Mouse (Mus musculus): ENCODE data around the gene Prr14l. TPM values are rescaled to one million over a fixed set of nuclear protein-coding genes. Genes with fewer than 3 reads are reported as not detected.
A peak's percentile ranks its signal among the peaks of the same experiment; 100 is the strongest.

Prr14l gene
- total and polyA plus RNA-seq, 2 experiments from 2014 or later = 8.4 to 20.2 TPM

GRCm38 (mm10) chr5:32740138-32740537 lies 113.9 kb downstream of the Prr14l start:
- TF ChIP-seq CTCF (IDR thresholded peaks at IDR 0.05; ENCODE audit: low read depth) = no peak
- Histone ChIP-seq H3K9ac (no peak overlapping the region), H3K27me3 (ENCODE audit: insufficient read depth, low read length) (no peaks in the 10 kb centered on the region), H3K36me3 (ENCODE audit: insufficient read depth) (peaks cover 14% of the 10 kb centered on the region), H3K27ac (ENCODE audit: low read depth, low read length) (peak overlapping the region; percentile 71; the same call in 1 of the 2 replicates), H3K4me1 (ENCODE audit: insufficient read depth) (0 out of 2 replicates have a peak, but pooled peaks cover 3% of the 10 kb centered on the region), H3K4me3 (ENCODE audit: low read depth, low read length) (no peak overlapping the region), H3K4me2 (ENCODE audit: low read depth) (no peak overlapping the region), H3K9me3 (ENCODE audit: low read length) (no peaks in the 10 kb centered on the region)
- ATAC-seq (no peak), DNase-seq (no peak)
- 92% methylated on average over 3 of the region's 3 CpGs for WGBS

Other genes starting within 250 kb of the Prr14l start
- gene Yes1, start 243.1 kb downstream of the Prr14l start, total RNA-seq (2014; rRNA removed) = 29.6 and 32.9 TPM in 2 replicates
- 6.8 and 10.7 TPM in 2 replicates for gene Yes1, start 243.1 kb downstream of the Prr14l start, polyA plus RNA-seq (2015; fragmentation: Nextera tagmentation; extraction: Ambion mirVana)
- 84.9 and 99.1 TPM in 2 replicates for gene Pisd, start 68.6 kb downstream of the Prr14l start, total RNA-seq (2014; rRNA removed)
- gene Pisd, start 68.6 kb downstream of the Prr14l start, polyA plus RNA-seq (2015; fragmentation: Nextera tagmentation; extraction: Ambion mirVana) = 87.0 and 96.4 TPM in 2 replicates
- 3.0 TPM in 1 of 2 replicates, not detected in the other for gene Gm20671, start 27.1 kb downstream of the Prr14l start, total RNA-seq (2014; rRNA removed)
- gene Gm20671, start 27.1 kb downstream of the Prr14l start, polyA plus RNA-seq (2015; fragmentation: Nextera tagmentation; extraction: Ambion mirVana) = not detected in 2 replicates
- gene Depdc5, start 9.4 kb upstream of the Prr14l start, total RNA-seq (2014; rRNA removed) = 25.3 and 30.3 TPM in 2 replicates
- 11.7 and 13.4 TPM in 2 replicates for gene Depdc5, start 9.4 kb upstream of the Prr14l start, polyA plus RNA-seq (2015; fragmentation: Nextera tagmentation; extraction: Ambion mirVana)
- gene Ywhah, start 164.6 kb upstream of the Prr14l start, total RNA-seq (2014; rRNA removed) = 475 and 549 TPM in 2 replicates
- 744 and 971 TPM in 2 replicates for gene Ywhah, start 164.6 kb upstream of the Prr14l start, polyA plus RNA-seq (2015; fragmentation: Nextera tagmentation; extraction: Ambion mirVana)
- 0.43 TPM in 1 of 2 replicates, not detected in the other for gene Slc5a1, start 250.0 kb upstream of the Prr14l start, total RNA-seq (2014; rRNA removed)
- 0.07 TPM in 1 of 2 replicates, not detected in the other for gene Slc5a1, start 250.0 kb upstream of the Prr14l start, polyA plus RNA-seq (2015; fragmentation: Nextera tagmentation; extraction: Ambion mirVana)